Mouse (Mus musculus) cortical plate, adult 2 months (tissue): ENCODE results near the gene Capzb. TPM values are rescaled to one million over a fixed set of nuclear protein-coding genes. Genes with fewer than 3 reads are reported as not detected.

Source experiments
- H3K27ac ChIP-seq: fragments of 200-500 bp; 2 replicates; pipeline ENCODE4 v1.5.1; 2012; ENCODE audit warnings: low read length, control low read depth, inconsistent platforms; ENCODE audit not compliant: insufficient read depth
- H3K4me1 ChIP-seq: fragments of 200-500 bp; 2 replicates; pipeline ENCODE4 v1.6.1; 2011; ENCODE audit warnings: low read length; ENCODE audit not compliant: control insufficient read depth, insufficient read depth
- H3K4me3 ChIP-seq: fragments of 200-500 bp; 2 replicates; pipeline ENCODE4 v1.5.1; 2011; ENCODE audit warnings: mild to moderate bottlenecking, low read length, control low read depth; ENCODE audit not compliant: insufficient read depth
- CTCF ChIP-seq: fragments of 200-500 bp; IDR thresholded peaks from 2 replicates; pipeline ENCODE4 v1.5.1; 2011; ENCODE audit warnings: mild to moderate bottlenecking, control low read depth, low read length; ENCODE audit not compliant: insufficient read depth; ENCODE audit errors: extremely low read depth
- POLR2A ChIP-seq: fragments of 200-500 bp; IDR thresholded peaks from 2 replicates; pipeline ENCODE4 v1.6.1; 2011; ENCODE audit warnings: mild to moderate bottlenecking, low read length, control low read depth; ENCODE audit not compliant: insufficient read depth; ENCODE audit errors: extremely low read depth
- polyA plus RNA-seq: library from polyadenylated mRNA; depleted of rRNA; stranded (reverse); fragments of >200 nt; gene quantifications from 2 replicates; pipeline ENCODE4 v1.2.3, GENCODE M21; 2012

Capzb gene
- polyA plus RNA-seq, 1 experiment = 229 TPM

- Histone ChIP-seq H3K27ac (peak overlapping the region; percentile 80; the same call in 1 of the 2 replicates), H3K4me1 (peaks cover 7% of the 10 kb centered on the region), H3K4me3 (no peak overlapping the region)
- TF ChIP-seq POLR2A (no peak), CTCF (no peak)
These were observed 66.7 kb downstream of the Capzb start for GRCm38 (mm10) chr4:139259302-139259871.

- Histone ChIP-seq H3K4me1 (peaks cover 9% of the 10 kb centered on the region), H3K4me3 (no peak overlapping the region), H3K27ac (no peak overlapping the region)
- no peak for TF ChIP-seq POLR2A
- TF ChIP-seq CTCF = no peak
These were observed 70.3 kb downstream of the Capzb start for GRCm38 (mm10) chr4:139262981-139263380.

DNA sequence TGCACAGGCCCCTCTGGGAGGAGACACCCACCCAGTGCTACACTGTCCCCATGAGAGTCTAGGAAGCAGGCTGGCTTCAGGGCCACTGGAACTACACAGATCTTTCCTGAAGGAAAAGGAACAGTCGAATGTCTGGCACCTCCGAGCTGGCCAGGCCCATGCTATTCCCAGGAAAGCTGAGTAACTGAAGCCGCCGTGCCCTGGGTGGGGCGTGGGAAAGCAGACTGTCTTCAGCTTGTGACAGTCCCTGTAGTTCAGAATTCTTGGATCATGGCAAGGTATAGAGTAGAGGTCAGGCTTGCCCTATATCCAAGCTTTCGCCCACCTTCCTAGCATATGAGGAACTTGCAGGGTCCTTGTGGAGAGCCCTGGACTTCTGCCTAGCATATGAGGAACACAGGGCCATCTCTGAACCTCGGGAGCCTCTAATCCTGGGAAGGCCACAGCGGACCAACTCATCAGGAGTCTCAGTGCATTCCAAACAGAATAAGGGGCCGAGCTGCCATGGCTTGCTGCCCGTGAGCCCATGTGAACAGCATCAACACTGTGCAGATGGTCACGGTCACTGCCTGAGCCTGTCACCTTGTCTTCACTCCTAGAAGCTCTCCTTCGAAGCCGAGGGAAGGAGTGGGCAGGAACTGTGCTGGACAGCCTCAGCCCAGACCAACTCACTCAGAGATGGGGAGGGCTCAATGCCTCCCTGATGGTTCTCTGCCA, 73.2 kb downstream of the Capzb start:
- no peak for TF ChIP-seq CTCF
- no peak for TF ChIP-seq POLR2A
- Histone ChIP-seq H3K4me1 (peaks cover 4% of the 10 kb centered on the region; the same call in 1 of the 2 replicates), H3K27ac (no peak overlapping the region), H3K4me3 (no peak overlapping the region)

DNA sequence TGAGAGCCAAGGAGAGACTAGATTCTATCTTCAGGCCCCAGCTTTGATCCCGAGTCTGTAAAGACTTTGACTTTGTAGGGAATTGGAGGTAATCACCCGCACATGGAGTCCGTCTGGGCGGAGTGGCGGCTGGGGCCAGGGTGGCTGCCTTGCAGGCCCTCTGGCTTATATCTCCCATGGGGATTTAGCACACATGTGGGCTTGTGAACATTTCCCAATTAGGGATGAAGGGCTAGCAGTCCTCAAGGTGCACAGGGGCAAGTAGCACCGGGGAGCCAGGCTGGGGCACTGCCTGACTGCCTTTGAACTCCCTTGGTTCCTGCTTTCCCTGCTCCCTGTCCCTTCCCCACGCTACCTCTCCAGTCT, 73.8 kb downstream of the Capzb start:
- TF ChIP-seq POLR2A (no peak), CTCF (no peak)
- Histone ChIP-seq H3K4me3 (no peak overlapping the region), H3K4me1 (peaks cover 5% of the 10 kb centered on the region), H3K27ac (no peak overlapping the region)

GRCm38 (mm10) chr4:139267335-139267734, 74.6 kb downstream of the Capzb start:
- TF ChIP-seq POLR2A = no peak
- TF ChIP-seq CTCF = no peak
- no peak overlapping the region for H3K27ac ChIP-seq
- peaks cover 5% of the 10 kb centered on the region for H3K4me1 ChIP-seq
- no peak overlapping the region for H3K4me3 ChIP-seq

GRCm38 (mm10) chr4:139268242-139268641, 75.5 kb downstream of the Capzb start:
- TF ChIP-seq POLR2A (no peak), CTCF (no peak)
- H3K4me3 ChIP-seq = no peak overlapping the region
- H3K4me1 ChIP-seq = peaks cover 5% of the 10 kb centered on the region
- H3K27ac ChIP-seq = no peak overlapping the region

DNA sequence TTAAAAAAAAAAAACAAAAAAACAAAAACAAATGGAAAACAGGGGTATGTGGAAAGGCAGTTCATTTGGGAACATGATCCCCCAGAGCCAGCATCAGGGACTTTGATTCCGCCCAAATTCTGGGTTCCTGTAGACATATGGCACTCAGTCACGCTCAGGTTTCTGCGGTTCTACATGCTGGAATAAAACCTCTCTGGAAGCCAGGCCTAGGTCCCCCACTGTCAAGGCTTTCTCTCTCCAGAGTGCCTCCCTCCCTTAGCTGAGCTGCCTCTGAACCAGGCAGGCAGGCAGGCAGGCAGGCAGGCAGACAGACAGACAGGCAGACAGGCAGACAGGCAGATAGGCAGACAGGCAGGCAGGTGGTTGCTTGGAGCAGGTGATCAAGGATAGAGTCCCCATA, 77.5 kb downstream of the Capzb start:
- no peak overlapping the region for H3K27ac ChIP-seq
- peaks cover 5% of the 10 kb centered on the region for H3K4me1 ChIP-seq
- H3K4me3 ChIP-seq = no peak overlapping the region
- TF ChIP-seq CTCF = no peak

DNA sequence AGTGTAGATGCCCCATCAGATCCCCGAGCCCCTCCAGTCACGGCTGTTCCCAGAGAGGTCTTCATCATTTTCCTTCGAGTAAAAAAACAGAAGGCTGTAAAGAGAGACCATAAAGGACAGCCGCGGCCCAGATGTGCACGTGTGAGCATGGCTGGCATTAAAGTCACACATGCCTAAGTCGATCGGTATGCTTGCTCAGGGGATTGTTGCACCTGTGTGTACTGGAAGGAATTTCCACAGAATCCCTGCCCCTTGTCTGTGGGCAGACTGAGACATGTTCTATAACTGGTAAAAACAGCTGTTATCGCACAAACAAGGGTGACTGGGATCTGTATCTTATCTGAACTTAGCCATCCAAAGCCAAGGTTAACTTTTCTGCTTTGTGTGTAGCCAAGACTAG, 78.9 kb downstream of the Capzb start:
- TF ChIP-seq CTCF = no peak
- H3K4me1 ChIP-seq = peaks cover 5% of the 10 kb centered on the region
- H3K4me3 ChIP-seq = no peak overlapping the region
- H3K27ac ChIP-seq = no peak overlapping the region

DNA sequence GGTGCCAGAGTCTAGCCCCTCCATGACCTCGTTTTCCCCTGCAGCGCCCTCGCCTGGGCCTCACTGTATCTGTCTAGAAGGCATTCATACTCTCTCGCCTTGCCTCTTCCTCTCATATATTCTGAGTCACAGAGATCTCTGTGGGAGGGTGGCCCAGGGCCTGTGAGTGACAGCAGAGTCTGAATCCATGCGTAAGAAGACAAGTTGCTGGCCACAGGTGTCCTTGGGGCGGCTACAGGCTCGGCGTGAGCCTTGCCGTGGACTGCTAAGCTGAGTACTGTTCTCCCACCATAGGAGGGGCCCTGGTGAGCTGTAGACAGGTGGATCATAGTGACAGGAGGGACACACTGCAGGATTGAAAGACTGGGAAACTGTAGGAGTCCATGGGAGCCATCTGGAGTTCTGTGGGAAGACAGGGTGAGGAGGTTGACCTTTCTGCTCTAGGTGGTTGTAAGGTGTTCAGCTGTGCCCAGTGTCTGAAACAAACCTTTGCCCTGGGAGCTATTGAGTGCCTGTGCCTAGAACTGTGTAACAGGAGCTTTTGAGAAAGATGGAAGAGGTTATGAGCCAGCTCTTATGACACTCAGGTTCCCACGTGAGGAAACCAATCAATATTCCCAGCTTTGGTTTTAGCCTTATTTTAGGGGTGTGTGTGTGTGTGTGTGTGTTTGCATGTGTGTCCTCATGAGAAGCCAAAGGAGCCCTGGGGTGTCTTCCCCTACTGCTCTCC, 80.4 kb downstream of the Capzb start:
- peaks cover 3% of the 10 kb centered on the region for H3K4me1 ChIP-seq

GRCm38 (mm10) chr4:139274573-139274972, 81.9 kb downstream of the Capzb start:
- no peak overlapping the region for H3K4me3 ChIP-seq
- H3K27ac ChIP-seq = no peak overlapping the region
- no peak for TF ChIP-seq CTCF
- TF ChIP-seq POLR2A = no peak
- peaks cover 5% of the 10 kb centered on the region for H3K4me1 ChIP-seq

More for the DNA sequence above, 80.4 kb downstream of the Capzb start:
- Histone ChIP-seq H3K27ac (no peak overlapping the region), H3K4me3 (no peak overlapping the region)
- TF ChIP-seq POLR2A (no peak), CTCF (no peak)
